Mouse (Mus musculus) CH12F3 (cell line): ENCODE measurements around the gene Tmed2.
"Not testable (repeated sequence)": the region's sequence is repeated elsewhere in the genome, so short reads cannot be mapped to it uniquely, and the experiment has no call there.

ENCODE experiments used
- in situ Hi-C: fragments of 300-500 bp; cut with MboI; formaldehyde crosslinking; loops from 2 replicates; pipeline ENCODE4 v1.14.3; 2020; ENCODE audit warnings: low sequenced_read_pairs

The Tmed2 gene

DNA sequence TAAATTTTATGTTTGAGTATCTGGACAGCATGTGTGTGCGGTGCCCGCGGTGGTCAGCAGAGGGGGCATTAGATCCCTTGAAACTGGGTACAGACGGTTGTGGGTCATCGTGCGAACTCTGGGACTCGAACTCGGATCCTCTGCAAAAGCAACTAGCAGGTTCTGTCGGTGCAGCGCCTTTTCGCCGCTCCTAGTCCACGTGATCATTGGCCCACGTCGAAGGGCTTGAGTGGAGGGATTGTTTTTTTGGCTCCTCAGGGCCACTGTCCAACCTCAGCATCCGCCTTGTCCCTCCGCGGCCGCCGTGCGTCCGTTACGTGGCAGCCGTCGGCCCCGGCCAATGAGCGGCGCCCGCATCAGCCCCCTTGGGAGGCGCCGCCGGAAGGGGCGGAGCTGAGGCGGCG, at the start of gene Tmed2:
Gene Tmed2, plus strand, starts transcription at position 313 of the 404 bp plus-strand sequence.
- in situ Hi-C loops = no loop called here

DNA sequence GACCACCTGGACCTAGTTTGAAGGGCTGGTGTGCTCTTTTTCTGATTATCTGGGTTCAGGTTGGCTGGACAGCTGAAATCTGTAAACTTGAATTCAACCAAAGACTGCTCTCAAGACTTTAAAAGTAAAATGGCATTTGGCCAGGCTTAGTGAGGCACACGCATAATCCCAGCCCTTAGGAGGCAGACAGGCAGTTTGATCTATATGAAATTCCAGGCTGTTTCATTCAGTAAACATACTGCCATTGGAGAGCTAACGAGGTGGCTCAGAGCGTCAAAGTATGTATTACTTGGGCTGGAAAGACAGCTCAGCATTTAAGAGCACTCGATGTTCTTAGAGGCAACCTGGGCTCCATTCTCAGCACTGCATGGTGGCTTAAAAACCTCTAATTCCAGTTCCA, 48.8 kb upstream of the Tmed2 start:
- in situ Hi-C loops = no loop called here

DNA sequence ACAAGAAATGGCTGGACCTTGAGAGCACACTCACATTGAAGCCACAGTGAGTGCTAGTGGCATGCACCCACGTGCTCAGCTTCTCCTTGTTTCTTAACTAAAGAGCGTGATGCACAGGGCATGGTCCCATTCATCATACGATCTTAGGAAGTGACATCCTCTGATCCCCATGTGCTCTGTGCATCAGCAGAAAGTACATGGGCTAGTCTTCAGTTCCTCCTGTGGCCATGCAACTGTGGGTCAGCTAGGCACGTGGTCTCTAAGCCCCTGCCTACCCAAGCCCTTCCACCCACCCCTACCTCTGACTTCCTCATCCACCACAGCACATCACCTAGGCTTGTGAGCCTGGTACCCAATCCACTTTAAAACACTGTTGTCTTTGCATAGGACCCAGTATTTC, 47.9 kb upstream of the Tmed2 start:
- in situ Hi-C loops = no loop called here

DNA sequence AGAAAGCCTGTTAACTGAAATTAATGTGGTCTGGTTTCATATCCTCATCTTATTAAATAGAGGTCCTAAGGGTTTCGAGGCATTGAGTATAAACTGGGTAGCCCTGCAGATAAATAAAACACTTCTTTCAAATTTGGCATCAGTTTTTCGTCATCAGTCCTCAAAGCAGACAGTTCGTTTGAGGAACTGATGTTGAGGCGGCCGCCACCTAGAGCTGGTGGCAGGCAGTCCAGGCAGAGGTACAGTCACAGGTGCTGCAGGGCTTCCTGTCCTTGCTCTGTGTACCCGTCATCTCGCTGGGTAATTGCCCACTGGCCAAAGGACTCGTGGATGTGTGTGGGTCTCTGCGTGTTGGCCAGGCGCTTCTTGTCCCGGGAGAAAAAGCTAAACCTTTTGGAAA, 47.0 kb upstream of the Tmed2 start:
- in situ Hi-C loops = no loop called here

DNA sequence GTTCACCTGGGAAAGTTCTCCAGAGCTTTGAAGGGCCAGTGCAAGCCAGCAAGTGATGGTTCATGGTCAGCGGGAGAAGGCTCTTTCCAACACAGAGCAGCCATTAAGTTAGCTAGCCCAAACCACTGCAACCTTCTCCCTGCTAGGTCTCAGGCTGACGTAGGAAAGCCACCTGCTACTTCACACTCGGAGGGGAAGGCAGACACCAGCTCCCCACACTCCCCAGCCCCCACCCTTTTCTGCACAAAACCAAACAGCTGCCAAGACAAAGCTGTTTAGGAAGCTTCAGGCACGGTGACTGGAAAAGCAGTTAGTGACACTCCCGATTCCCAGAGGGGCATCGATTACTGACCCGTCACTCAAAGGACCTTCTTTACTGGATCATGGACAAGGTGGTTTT, 44.9 kb upstream of the Tmed2 start:
- in situ Hi-C loops = no loop called here

DNA sequence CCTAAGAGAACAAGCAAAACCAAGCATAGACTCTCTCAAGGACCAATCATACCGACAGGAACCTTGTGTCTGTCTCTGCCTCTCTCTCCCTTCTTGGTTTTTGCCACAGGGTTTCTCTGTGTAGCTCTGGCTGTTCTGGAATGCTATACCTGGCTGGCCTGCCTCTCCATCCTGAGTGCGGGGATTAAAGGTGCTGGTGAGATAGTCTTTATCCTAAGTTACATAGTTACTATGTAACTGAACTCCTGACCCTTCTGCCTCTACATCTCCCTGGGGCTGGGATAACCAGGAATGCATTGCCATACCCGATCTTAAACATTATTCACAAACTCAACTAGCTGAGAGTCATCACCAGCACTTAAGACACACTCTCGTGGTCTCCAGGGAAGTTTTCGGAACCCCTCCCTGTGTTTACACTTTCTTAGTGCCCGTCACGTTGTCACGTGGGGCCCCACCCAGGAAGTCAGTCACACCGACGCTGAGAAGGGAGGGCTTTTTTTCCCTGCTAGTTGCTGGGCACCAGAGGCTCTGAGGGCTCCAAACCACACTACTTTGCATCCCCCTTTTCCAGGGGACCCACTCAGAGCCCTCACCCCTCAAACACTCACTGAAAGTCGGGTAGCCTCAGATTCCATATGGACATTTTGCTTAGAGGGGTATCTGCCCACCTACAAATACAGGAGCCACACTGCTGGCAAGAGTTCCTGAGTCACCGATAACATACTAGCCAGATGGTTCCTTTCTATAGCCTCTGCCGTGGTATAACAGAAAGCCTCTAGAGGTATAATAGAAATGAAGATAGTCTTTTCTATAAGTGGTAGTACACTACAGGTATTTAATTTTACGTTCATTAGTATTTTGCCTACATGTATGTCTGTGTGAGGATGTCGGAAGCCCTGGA, 43.6 kb upstream of the Tmed2 start:
- in situ Hi-C loops = no loop called here

DNA sequence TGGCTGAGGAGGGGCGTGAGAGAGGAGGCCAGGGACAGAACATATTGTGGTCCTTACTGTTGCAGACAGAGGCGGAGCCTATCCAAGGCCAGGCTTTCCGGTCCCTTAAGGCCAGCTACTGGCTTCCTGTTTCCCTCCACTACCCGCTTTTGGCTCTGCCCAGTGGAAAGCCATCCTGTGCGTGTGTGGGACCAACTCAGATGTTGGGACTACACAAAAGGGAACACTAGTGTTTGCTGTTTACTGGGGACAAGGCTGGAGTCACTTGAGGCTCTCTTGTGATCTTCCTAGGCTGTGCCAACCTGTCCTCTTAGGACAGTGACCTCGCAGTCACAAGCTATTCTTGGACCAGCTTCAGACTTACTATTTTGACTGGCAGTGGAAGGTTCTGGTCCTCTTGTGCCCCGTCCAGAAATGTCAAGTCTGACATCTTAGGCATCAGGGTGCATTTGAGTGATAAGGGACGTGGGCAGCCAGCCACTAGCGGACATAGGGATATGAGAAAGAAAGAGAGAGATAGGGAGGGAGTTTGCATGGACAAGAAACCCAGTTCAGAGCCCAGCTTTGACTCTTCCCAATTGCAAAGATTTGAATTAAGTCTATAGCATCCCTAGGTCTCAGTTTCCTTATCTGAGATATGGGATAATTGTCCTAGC, 42.1 kb upstream of the Tmed2 start:
- in situ Hi-C loops = no loop called here

DNA sequence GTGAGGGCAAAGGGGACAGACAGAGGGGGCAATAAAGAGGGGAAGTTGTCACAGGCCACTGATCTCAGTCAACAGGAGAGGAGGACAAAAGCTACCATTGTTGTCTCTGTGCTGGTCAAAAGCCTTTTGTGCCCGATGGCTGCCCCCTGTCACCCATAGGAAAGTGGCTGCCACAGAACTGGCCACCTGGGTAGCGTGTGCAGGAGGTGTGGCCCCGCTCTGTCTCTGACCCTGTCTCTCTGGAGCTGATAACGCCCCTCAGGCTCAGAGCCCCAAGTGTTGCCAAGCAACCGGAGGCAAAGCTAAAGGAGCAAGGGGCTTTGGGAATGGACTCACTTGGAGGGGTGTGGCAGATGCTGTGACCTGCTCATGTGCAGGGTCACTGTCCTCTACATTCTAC, 41.5 kb upstream of the Tmed2 start:
- in situ Hi-C loops = no loop called here

DNA sequence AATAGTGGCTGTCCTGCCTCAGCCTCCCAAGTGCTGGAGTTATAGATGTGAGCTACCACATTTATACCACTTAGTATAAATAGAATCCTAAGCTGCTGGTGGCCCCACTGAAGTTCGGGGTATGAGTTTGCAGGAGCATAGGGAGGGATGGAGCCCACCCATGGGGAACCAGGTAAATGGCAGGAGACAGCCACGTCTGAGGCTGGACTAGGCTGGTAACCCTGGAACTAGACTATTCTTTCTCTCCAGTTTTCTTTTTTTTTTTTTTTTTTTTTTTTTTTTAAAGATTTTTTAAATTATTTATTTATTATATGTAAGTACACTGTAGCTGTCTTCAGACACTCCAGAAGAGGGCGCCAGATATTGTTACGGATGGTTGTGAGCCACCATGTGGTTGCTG, 40.5 kb upstream of the Tmed2 start:
- in situ Hi-C loops = not testable (repeated sequence)

DNA sequence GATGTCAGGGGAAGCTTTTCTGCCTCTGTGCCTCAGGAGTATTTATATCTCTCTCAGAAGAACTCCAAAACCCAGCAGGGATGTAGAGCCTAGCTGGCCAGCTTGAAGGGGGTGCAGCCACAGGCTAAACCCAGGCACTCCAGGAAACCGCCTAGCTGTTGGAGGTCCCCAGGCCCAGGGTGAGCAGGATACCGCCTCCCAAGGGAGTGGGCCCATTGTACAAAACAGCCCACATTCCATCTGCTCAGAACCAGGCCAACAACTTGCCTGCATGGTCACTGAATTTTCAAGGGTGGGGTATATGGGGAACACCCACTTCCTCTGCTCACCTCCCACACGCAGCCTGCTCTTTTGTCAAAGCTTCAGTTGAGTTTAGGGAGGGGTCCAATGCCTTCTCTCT, 39.9 kb upstream of the Tmed2 start:
- in situ Hi-C loops = no loop called here

DNA sequence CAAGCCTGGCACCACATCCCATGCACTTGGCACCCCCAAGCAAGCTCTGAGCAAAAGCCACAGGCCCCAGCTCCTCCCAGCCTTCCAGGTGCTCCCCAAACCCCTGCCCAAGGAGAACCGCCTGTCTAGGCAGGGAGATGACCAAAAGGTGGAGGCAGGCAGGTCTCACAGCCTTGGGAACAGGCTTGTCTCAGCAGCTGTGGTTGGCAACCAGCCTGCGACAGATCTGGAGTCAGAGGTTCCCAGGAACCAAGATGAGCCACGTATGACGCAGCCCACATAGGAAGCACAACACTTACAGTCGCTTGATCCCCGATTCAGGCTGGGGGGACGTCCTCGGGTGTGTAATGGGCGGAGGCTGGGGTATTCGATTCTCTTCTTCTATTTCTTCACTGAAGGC, 39.0 kb upstream of the Tmed2 start:
- in situ Hi-C loops = no loop called here

DNA sequence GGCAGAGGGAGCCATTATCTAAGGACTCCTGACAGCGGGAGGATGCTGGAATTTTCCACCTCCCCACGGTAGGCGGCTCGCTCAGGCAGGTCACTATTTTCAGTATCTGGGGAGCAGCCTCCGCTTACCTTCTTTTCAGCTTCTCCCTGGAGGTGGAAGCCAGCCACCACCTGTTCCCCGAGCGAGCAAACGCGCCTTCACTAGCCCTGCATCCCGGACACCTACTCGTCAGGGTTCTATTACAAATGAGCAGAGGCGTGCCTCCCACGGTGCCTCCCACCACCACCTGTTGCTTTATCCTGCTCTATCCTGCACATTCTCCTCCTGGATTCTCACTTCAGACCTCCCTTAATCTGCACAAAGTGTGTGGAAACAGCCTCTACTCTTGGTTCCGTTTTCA, 36.8 kb upstream of the Tmed2 start:
- in situ Hi-C loops = no loop called here

DNA sequence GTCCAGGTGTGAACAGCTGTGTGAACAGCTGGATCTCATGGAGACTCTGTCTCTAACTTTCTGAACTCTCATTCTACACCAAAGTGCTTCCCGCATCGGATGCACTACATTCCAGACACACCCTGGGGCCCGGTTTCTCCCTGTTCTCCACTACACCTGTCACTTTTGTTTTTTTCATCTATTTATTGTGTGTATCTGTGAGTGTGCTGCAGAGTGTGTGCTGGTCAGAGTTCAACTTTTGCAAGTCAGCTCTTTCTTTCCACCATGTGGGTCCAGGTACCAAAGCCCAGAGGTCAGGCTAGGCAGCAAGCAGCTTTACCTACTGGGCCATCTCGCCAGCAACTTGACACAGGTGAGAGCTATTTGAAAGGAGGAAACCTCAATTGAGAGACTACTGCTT, 35.3 kb upstream of the Tmed2 start:
- in situ Hi-C loops = no loop called here

DNA sequence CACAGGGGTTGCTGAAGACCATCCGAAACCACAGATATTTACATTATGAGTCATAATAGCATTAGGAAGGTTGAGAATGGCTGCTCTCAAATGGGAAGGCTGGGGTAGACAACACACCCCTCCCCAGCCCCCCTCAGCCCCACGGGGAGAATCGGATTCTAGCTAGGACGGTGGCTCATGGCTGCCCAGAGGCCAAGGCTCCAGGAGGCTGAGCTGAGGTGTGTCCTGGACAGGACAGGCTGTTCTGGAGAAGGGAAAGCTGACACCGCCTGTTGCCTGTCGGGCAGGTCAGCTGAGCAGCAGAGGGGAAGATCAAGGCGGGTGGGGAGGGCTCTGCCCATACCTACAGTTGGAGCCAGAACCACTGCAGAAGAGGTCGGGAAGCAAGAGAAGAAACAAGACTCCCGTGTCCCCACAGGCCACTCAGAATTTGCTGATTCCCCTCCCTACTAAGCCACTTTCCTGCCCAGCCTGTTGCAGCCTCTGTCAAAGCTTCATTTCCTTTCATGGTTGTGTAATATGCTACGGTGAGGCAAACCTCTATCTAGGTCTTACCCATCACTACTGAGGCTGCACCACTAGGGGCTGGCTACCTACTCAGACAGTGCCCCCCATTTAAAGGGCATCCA, 33.6 kb upstream of the Tmed2 start:
- in situ Hi-C loops = no loop called here

DNA sequence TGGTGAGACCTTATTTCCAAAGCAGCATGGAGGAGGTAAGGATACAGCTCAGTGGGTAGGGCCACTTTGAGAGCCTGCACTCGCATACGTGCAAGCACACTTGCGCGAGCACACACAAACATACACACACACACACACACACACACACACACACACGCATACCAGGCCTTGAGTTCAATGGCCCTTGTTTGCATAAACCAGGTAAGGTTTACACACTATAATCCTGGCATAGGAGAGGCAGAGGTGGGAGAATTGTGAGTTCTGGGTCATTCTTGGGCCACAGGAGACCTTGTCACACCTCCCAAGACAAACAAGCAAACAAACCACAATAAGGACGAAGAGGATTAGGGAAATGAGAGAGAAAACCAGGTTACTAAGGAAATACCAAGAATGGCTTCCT, 31.3 kb upstream of the Tmed2 start:
- in situ Hi-C loops = no loop called here

DNA sequence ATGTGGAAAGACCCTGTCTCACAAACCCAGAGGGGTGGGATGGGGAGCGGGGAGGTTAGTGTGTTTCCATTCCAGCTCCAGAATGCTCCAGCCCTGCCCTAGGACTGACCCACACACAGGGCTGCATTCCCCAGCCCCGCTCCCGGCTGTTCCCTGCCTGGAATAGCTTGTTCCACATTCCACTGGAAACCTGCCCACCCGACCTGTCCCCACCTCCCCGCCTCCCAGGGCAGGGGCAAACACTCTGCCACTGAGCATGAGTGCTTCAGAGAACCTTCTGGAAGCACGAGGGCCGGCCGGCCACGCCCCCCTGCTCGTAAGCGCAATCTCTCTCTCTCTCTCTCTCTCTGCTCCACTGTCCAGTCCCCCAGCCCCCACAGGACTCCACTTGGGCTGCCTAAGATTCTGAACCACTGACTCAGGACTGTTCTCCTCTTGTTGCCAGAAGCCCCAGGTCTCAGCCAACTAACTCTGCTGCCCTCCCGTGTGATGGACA, 30.7 kb upstream of the Tmed2 start:
- in situ Hi-C loops = no loop called here

DNA sequence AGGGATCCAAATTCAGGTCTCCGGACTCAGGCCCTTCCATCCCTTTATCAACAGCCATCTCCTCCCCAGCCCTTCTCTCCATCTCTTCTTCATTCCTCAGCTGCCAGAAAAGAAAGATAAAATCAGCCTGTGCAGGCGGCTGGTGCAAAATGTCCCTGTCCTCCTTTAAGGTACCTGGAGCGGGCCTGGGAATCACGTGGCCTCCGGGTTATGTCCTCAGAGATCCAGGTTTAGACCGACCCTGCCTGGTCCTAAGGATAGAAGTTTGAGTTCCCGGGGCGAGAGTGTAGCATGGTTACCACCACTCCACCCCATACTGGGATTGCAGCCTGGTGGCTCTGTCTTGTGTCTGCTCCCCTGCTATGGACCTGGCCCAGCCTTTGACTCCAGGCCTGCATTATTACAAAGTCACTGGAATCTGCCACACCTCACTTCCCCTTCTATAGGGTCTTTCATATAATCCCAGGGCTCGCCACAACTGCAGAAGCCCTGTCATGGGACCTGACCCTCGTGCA, 29.9 kb upstream of the Tmed2 start:
- in situ Hi-C loops = no loop called here

DNA sequence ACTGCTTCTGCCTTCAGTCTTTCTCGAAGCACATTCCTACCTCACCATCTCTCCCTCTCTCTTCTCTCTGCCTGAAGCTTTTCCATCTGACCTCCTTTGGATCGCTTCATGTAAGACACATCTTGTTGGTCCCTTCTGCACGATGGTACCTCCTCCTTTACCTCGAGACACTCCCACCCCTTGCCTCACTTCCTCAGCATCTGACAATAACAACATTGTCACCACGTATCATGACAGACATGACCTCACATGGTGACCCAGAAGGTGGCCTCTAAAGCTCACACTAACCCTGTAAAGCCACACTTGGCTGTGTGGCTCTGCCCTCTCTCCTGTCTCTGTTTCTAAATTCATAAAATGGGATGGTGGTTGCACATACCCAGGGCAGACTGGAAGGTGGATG, 24.7 kb upstream of the Tmed2 start:
- in situ Hi-C loops = no loop called here

DNA sequence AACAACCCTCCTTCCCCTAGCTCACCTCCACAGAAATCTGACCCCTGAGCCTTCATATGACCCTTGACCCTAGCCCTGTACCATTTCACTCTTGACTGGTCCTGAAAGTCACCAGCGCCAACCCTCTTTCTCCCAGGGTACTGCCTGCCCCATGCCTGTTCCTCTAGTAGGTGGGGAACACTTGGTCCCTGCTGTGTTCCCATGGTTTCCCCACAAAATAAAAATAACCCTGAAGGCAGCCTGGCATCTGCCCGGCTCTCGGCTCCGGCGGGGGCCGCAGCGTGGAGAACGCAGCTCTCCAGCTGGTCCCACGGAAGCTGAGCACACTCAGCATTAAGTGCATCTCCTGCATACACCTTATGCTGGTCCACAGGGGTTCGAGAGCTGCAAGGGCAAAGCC, 21.8 kb upstream of the Tmed2 start:
- in situ Hi-C loops = no loop called here

DNA sequence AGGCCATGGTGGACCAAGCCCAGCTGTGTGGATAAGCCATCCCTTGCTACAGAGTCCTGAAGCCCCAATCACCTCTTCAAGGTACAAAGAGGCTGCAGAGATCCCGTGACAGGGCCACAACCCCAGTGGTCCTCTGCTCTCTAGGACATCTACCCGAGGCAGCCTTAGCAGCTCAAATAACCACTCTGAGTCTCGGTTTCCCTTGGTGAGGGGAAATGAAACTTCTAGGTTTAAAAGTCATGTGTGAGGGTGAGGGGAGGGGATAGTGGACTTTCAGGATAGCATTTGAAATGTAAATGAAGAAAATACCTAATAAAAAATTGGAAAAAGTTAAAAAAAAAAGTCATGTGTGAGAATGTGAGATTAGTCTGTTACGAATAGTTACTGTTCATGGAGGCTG, 18.9 kb upstream of the Tmed2 start:
- in situ Hi-C loops = no loop called here

DNA sequence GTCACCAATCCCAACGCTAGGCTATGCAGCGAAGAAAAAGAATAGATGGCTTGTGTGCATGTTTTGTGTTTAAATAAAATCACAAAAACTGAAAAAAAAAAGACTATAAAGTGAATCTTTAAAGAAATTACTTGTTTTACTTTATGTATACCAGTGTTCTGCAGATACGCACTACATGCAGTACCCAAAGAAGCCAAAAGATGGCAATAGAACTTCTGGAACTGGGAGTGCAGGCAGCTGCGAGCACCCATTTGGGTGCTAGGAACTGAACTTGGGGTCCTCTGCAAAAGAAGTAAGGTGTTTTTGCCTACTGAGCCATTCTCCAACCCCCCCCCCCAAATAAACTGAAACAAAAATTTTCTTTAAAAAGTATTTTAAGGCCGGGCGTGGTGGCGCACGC, 17.5 kb upstream of the Tmed2 start:
- in situ Hi-C loops = no loop called here

DNA sequence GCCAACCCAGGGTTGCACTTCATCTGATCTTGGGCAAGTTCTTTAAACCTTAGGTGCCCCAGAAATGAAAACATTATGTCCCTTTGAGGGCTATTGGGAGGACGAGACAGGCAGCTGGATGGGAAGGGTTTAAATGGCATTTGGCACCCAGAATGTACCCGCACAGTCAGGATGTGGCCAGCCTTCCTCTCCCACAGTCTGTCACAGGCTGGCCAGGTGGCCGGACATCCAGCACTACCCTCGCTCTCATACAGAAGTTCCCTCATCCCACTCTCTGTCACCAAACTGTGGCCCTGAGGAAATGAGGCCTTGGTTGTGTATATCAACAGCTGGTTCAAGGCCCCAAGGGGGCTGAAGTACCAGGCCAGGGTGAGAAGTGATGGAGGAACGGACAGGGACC, 15.6 kb upstream of the Tmed2 start:
- in situ Hi-C loops = no loop called here
